Mouse (Mus musculus) left cerebral cortex, adult 11 months (tissue): ENCODE measurements around the gene Pqlc3.

Experiments
- DNase-seq: peaks from one replicate; pipeline ENCODE4 v3.0.0; 2022; ENCODE audit warnings: low spot score

The Pqlc3 gene

GRCm38 (mm10) chr12:17001211-17001610, 1.0 kb upstream of the Pqlc3 start:
- DNase-seq: no peak

DNA sequence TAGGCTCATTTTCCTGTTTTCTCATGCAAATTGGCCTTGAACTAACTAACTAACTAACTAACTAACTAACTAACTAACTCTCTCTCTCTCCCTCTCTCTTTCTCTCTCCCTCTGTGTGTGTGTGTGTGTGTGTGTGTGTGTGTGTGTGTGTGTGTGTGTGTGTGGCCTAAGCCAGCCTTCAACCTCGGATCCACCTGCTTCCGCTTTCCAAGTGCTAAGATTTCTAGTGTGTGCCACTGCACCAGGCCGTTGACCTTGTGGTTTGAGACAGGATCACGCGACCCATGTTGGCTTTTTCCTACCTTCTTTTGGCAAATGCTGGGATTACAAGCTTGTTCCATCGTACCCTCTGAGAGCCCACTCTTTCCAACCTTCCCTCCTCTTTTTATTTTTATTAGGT, 420 bp upstream of the Pqlc3 start:
- no peak for DNase-seq

GRCm38 (mm10) chr12:16999146-16999545, 1.1 kb downstream of the Pqlc3 start:
- DNase-seq: no peak

- no peak for DNase-seq
These were observed 3.2 kb downstream of the Pqlc3 start for GRCm38 (mm10) chr12:16996886-16997462.

GRCm38 (mm10) chr12:16996281-16996680, 3.9 kb downstream of the Pqlc3 start:
- DNase-seq: no peak

GRCm38 (mm10) chr12:16994291-16994690, 5.9 kb downstream of the Pqlc3 start:
- no peak for DNase-seq

DNA sequence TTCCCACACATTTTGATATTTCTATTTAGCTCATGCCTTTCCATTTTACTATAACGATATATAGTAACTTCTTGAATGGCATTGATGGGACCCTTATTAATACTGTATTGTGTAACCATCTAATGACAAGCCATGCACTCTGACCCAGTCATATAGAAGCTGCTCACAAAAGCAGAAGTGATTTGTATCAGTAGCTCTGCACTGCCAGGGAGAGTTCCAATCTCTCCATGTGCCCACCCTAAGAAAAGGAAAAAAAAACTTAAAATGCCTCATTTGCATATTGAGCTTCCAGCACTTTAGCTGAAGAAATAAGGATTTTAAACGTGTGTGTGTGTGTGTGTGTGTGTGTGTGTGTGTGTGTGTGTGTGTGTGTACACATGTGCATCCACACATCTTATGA, 7.9 kb downstream of the Pqlc3 start:
- DNase-seq: no peak

DNA sequence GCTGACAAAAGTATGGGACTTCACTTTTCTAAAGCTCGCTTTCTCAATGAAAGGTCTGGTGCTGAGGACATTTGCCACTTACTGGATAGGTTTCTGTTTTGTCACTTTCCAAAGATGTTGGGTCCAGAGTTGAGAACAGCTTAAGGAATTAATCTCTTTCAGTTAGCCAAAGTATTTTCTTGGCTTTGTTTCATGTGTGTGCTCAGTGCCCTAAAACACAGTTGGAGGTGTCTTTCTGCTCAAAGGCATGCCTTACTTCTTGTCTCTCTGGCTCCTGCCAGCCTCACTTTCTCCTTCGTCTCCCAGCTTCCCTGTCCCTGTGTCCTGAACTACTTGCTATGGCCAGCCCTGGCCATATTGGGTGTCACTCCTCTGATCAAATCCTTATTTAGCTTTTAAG, 8.8 kb downstream of the Pqlc3 start:
- no peak for DNase-seq

- no peak for DNase-seq
These were observed 14.4 kb downstream of the Pqlc3 start for GRCm38 (mm10) chr12:16985778-16986177.

DNA sequence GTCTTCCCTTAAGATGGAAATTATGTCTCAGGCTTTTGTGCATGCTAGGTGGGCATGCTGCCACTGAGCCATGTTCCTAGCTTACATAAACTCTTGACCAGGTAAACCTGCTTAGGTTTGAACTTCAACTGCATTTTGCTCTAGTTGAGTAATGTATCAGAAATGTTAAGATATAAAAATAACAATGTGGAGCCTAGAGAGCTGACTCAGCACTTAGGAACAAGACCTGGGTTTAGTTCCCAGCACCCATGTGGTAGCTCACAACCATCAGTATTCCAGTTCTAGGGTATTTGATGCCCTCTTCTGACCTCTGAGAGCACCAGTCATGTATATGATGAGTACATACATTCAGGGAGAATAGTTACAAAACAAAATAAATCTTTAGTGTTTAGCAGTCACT, 23.1 kb downstream of the Pqlc3 start:
- DNase-seq: no peak

DNA sequence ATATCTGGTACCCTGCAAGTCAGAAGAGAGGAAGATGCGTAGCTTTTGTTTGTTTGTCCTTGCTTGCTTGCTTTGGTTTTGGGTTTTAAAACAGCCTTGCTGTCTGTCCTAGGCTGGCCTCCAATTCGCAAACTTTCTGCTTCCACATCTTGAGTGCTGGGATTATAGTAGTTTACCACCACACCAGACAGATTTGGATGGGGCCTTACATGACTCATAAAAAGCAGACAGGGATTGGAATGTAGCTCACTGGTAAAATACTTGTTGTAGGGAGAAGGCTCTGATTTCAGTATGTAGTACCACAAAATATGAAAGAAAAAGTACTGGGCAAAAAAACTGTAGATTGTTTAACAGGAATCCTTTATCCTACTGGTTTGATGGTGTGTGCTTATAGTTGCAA, 33.4 kb downstream of the Pqlc3 start:
- no peak for DNase-seq

GRCm38 (mm10) chr12:16963354-16963753, 36.9 kb downstream of the Pqlc3 start:
- no peak for DNase-seq

- no peak for DNase-seq
These were observed 41.4 kb downstream of the Pqlc3 start for GRCm38 (mm10) chr12:16958851-16959250.

DNA sequence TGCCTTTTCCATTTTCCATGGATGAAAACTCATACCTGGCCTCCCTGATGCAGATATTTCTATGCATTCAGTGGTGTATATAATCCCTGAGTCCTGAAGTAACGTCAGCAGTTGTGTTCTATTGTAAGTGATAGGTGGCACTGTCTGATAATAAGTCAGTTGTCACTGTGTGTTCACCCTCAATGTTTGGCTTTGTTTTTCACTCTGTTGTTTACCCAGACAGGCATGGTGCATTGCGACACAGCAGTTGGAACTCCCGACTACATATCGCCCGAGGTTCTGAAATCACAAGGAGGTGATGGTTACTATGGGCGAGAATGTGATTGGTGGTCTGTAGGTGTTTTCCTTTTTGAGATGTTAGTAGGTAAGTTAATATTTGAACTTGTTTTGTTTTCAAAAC, 52.0 kb downstream of the Pqlc3 start:
- DNase-seq: no peak

DNA sequence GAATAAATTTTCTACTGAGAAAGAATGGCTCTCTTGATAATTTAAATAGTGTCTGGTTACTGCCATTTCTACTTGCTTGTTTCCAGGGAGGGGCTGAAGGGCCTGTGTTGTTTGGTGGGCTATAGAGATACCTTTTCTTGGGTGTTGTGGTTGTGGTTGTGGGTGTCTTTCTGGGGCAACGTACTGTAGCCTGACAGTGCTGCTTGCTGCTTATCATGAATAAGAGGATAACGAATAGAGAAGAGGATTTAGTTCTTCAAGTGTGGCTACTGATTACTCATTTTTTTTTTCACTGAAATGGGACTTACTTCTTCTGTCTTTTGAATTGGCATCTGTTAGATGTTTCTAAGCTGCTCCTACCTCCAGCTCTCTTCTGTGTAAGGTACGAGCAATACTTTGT, 58.2 kb downstream of the Pqlc3 start:
- no peak for DNase-seq
